14 mouse cellular contexts compared by ENCODE assay signal in genomic region chr2:156868994-156869393, GRCm38 (mm10). TPM values are rescaled to one million over a fixed set of nuclear protein-coding genes. Genes with fewer than 3 reads are reported as not detected.
DNase-seq lines count a peak whose midpoint lies in the region; ATAC-seq and TF ChIP-seq lines count a peak whose summit lies in the region.
"Had no signal": no experiment of that assay in that cellular context is flagged by ENCODE, and none has a peak within 500 bp of the region (broad histone marks: within the 10 kb centered on the region; RNA-seq: fewer than 3 reads in every experiment).

No protein-coding gene starts in this region.

- H3K36me3 ChIP-seq in kidney, embryonic 15.5 days = peaks cover 91% of the 10 kb centered on the region

- no peak for TF ChIP-seq POLR2A in olfactory bulb, adult 2 months (IDR thresholded peaks at IDR 0.05; ENCODE audit: insufficient read depth, low read depth, low read length)

- no peak for TF ChIP-seq CTCF in olfactory bulb, adult 2 months (IDR thresholded peaks at IDR 0.05; ENCODE audit: insufficient read depth, low read depth, low read length)

- no peaks in the 10 kb centered on the region for H3K27me3 ChIP-seq in kidney, embryonic 15.5 days
- H3K27me3 ChIP-seq: embryonic facial prominence, embryonic 12.5 days; hindbrain, embryonic 15.5 days had no signal

- no peak overlapping the region for H3K4me3 ChIP-seq in kidney, embryonic 15.5 days (replicated peaks)
- H3K4me3 ChIP-seq in olfactory bulb, adult 2 months (ENCODE audit: insufficient read depth, low read depth, low read length) = no peak overlapping the region
- H3K4me3 ChIP-seq: embryonic facial prominence, embryonic 12.5 days; hindbrain, embryonic 15.5 days had no signal

- no peak for ATAC-seq in kidney, embryonic 15.5 days (replicated peaks; ENCODE audit: low FRiP score)
- ATAC-seq: activated CD4-positive, CD25-positive, alpha-beta regulatory T cell, adult 4 months; forebrain, postnatal 0 days had no signal

- no peak overlapping the region for H3K4me2 ChIP-seq in kidney, embryonic 15.5 days
- H3K4me2 ChIP-seq: embryonic facial prominence, embryonic 12.5 days; hindbrain, embryonic 15.5 days had no signal

- no peak overlapping the region for H3K27ac ChIP-seq in kidney, embryonic 15.5 days
- peak overlapping the region; percentile 33; the same call in 1 of the 2 replicates for H3K27ac ChIP-seq in olfactory bulb, adult 2 months (ENCODE audit: insufficient read depth, low read depth, low read length)
- H3K27ac ChIP-seq: embryonic facial prominence, embryonic 12.5 days; hindbrain, embryonic 15.5 days had no signal

- 79% methylated on average over 8 of the region's 8 CpGs for WGBS in kidney, embryonic 15.5 days
- 50% methylated on average over 8 of the region's 8 CpGs for WGBS in olfactory bulb, adult 2 months

- peaks cover 21% of the 10 kb centered on the region for H3K4me1 ChIP-seq in kidney, embryonic 15.5 days
- H3K4me1 ChIP-seq in olfactory bulb, adult 2 months (ENCODE audit: control insufficient read depth, insufficient read depth, low read length) = peaks cover under 1% of the 10 kb centered on the region; the same call in 1 of the 2 replicates

- H3K9ac ChIP-seq in kidney, embryonic 15.5 days = no peak overlapping the region
- H3K9ac ChIP-seq: embryonic facial prominence, embryonic 12.5 days; forebrain, postnatal 0 days; hindbrain, embryonic 15.5 days had no signal

- H3K9me3 ChIP-seq in kidney, embryonic 15.5 days (replicated peaks) = no peaks in the 10 kb centered on the region
- H3K9me3 ChIP-seq: embryonic facial prominence, embryonic 12.5 days; hindbrain, embryonic 15.5 days had no signal

- DNase-seq in adrenal gland, adult 2 months = peak; percentile 49
- DNase-seq in adrenal gland, postnatal 4 days (ENCODE audit: low spot score in 2 of 2) = no peak
- peak; percentile 76 for DNase-seq in kidney, adult 11 months
- peak; percentile 51 to 70 for DNase-seq in right cerebral cortex, postnatal 10 days (ENCODE audit: low spot score in 2 of 2)
- no peak for DNase-seq in right cerebral cortex, postnatal 4 days
- DNase-seq in thymus, postnatal 0 days (ENCODE audit: low spot score) = no peak
- DNase-seq: cerebellum, adult 8-10 months; forebrain, postnatal 0 days; lung, postnatal 36 days had no signal

RNA-seq across cellular contexts. Expression of gene Rab5if, which starts 6.1 kb away (rescaled TPM):
- 100 to 1,000 TPM; 285 to 311 TPM for total RNA-seq in adrenal gland, adult 2 months (2021)
- 324 and 358 TPM in 2 replicates for polyA plus RNA-seq in adrenal gland, adult 2 months (2012; rRNA removed)
- 100 to 1,000 TPM; 190 to 203 TPM for total RNA-seq in adrenal gland, postnatal 4 days (2021)
- polyA plus RNA-seq in kidney, embryonic 15.5 days (2015; fragmentation: Nextera tagmentation; extraction: Ambion mirVana) = 174 and 181 TPM in 2 replicates
- not detected in 2 replicates for polyA plus RNA-seq in olfactory bulb, adult 2 months (2012; ENCODE audit: insufficient read depth, insufficient read length, low replicate concordance, missing spikeins)
- 178 and 179 TPM in 2 replicates for polyA plus RNA-seq in thymus, postnatal 0 days (2015; fragmentation: Nextera tagmentation; extraction: Ambion mirVana)

RNA-seq across cellular contexts. Expression of gene 4930518I15Rik, which starts 11.2 kb away (rescaled TPM):
- total RNA-seq in adrenal gland, adult 2 months (2021) = 1 to 10 TPM; 2.5 to 3.4 TPM
- polyA plus RNA-seq in adrenal gland, adult 2 months (2012; rRNA removed) = 0.68 and 0.98 TPM in 2 replicates
- total RNA-seq in adrenal gland, postnatal 4 days (2021) = 1 to 10 TPM; 4.3 to 5.2 TPM
- 8.6 and 9.8 TPM in 2 replicates for polyA plus RNA-seq in kidney, embryonic 15.5 days (2015; fragmentation: Nextera tagmentation; extraction: Ambion mirVana)
- polyA plus RNA-seq in olfactory bulb, adult 2 months (2012; ENCODE audit: insufficient read depth, insufficient read length, low replicate concordance, missing spikeins) = not detected in 2 replicates
- polyA plus RNA-seq in thymus, postnatal 0 days (2015; fragmentation: Nextera tagmentation; extraction: Ambion mirVana) = 4.3 and 8.4 TPM in 2 replicates

RNA-seq across cellular contexts. Expression of gene Sla2, which starts 18.0 kb away (rescaled TPM):
- total RNA-seq in adrenal gland, adult 2 months (2021) = not detected
- polyA plus RNA-seq in adrenal gland, adult 2 months (2012; rRNA removed) = 0.09 and 0.15 TPM in 2 replicates
- total RNA-seq in adrenal gland, postnatal 4 days (2021) = not detected
- 0.22 and 0.30 TPM in 2 replicates for polyA plus RNA-seq in kidney, embryonic 15.5 days (2015; fragmentation: Nextera tagmentation; extraction: Ambion mirVana)
- polyA plus RNA-seq in olfactory bulb, adult 2 months (2012; ENCODE audit: insufficient read depth, insufficient read length, low replicate concordance, missing spikeins) = not detected in 2 replicates
- 104 and 115 TPM in 2 replicates for polyA plus RNA-seq in thymus, postnatal 0 days (2015; fragmentation: Nextera tagmentation; extraction: Ambion mirVana)
- total RNA-seq: forebrain, postnatal 0 days had no signal

RNA-seq across cellular contexts. Expression of gene Tgif2, which starts 29.2 kb away (rescaled TPM):
- total RNA-seq in adrenal gland, adult 2 months (2021) = 1 to 10 TPM; 1.8 to 4.3 TPM
- polyA plus RNA-seq in adrenal gland, adult 2 months (2012; rRNA removed) = 5.5 and 8.5 TPM in 2 replicates
- total RNA-seq in adrenal gland, postnatal 4 days (2021) = 10 to 100 TPM; 23.0 to 25.1 TPM
- 62.2 and 68.5 TPM in 2 replicates for polyA plus RNA-seq in kidney, embryonic 15.5 days (2015; fragmentation: Nextera tagmentation; extraction: Ambion mirVana)
- polyA plus RNA-seq in olfactory bulb, adult 2 months (2012; ENCODE audit: insufficient read depth, insufficient read length, low replicate concordance, missing spikeins) = not detected in 2 replicates
- 17.2 and 19.2 TPM in 2 replicates for polyA plus RNA-seq in thymus, postnatal 0 days (2015; fragmentation: Nextera tagmentation; extraction: Ambion mirVana)

Comparison
In these comparisons a context has a peak if more than half of its experiments do, and no peak if none do; other contexts are left out.
1. DNase-seq: peak in adrenal gland, adult 2 months (single experiment), kidney, adult 11 months (single experiment) and right cerebral cortex, postnatal 10 days (2 of 2); none in adrenal gland, postnatal 4 days (0 of 2), right cerebral cortex, postnatal 4 days (single experiment) and thymus, postnatal 0 days (single experiment).